Mouse (Mus musculus) heart, postnatal 0 days (tissue): ENCODE data around the gene Foxo6.

ENCODE experiments used
- CTCF ChIP-seq: IDR thresholded peaks from 2 replicates; pipeline ENCODE4 v1.5.1; 2016; ENCODE audit warnings: antibody characterized with exemption, control low read depth, low read depth
- EP300 ChIP-seq: IDR thresholded peaks from 2 replicates; pipeline ENCODE4 v1.6.1; 2016; ENCODE audit warnings: antibody characterized with exemption, low read depth

DNA sequence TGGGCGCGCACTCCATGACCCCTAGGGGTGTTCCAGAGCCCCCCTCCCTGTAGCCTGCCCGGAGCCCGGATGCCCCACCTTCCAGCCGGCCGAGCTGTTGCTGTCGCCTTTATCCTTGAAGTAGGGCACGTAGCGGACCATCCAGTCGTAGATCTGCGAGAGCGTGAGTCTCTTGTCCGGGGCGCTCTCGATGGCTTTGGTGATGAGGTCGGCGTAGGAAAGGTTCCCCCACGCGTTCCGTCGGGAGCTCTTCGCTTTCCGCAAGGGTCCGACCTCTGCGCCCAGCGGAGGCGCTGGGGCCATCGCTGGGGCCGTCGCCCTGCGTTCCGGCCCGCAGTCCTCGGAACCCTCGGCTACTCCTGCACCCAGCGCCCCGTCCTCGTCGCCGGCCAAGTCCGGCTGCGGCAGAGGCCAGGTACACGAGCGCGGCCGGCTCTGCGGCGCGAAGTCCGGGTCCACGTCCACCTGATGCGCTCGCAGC, 348 bp downstream of the Foxo6 start:
- TF ChIP-seq CTCF: no peak
- TF ChIP-seq EP300: no peak
